Mouse (Mus musculus) ovary, postnatal 14 days (tissue): Measurements from ENCODE around the gene Lin7a.

Experiments used
- DNase-seq: peaks from one replicate; pipeline ENCODE4 v3.0.0; 2022; ENCODE audit warnings: low spot score

Lin7a gene

GRCm38 (mm10) chr10:107251801-107252502 is 19.5 kb upstream of the Lin7a start:
- DNase-seq, result no peak

DNA sequence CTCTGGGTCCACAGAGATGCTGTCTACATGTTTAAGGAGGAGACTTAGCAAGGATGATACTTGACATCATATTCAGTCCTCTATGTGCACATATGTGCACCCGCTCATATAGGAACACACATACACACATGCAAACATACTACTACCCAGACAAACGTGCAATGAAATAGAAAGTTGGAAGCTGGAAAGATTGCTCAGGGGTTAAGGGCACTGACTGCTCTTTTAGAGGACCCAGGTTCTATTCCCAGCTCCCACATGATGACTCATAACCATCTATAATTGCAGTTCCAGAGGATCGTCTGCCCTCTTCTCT is 19.0 kb upstream of the Lin7a start:
- DNase-seq, result no peak

DNA sequence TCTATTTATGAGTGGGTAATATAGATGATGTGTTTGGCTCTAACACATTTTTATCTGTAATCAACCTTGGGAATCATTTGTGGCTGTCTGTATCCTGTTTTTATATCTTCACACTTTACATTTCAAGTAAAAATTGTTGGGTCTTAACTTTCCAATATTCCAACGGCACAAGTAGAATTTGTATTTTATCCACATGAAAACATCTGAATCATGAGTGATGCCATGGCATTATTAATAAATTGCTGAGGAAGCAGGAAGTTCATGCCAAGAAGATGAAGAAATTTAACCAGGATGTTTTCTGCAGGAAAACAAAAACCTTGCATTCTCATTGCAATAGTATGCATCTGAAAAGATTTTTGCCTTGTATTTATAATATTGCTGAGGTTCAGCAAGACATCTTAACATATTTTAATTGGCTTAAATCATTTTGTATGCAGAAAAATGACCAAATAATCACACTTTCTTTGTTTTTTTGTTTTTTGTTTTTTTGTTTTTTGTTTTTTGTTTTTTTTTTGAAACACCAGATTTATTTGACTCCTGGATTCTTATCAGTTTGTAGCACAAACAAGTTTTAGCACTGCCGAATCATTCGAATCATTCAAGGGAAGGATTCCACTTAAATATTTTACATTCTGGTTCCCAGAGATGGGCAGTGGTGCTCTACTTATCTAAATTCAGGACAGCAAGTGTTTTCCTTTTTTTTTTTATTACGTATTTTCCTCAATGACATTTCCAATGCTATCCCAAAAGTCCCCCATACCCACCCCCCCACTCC is 18.1 kb upstream of the Lin7a start:
- DNase-seq, result no peak

DNA sequence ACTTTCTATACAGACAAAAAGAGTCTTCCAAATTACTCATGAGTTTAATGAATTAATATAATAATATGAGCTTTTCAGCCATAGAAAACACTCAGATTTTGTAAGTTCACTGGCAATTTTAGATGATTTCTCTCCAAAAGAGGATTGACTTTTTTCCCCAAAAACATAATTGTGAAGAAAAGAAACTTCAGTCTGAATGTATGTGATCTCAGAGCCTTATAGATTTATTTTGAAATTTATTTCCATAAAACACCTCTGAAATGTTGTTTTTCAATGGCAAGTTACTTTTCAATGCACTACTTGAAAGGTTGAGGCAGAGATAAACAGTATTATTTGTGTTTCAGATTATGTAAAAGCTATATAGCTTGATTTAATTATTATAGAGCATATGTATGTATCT is 16.8 kb upstream of the Lin7a start:
- DNase-seq, result no peak

DNA sequence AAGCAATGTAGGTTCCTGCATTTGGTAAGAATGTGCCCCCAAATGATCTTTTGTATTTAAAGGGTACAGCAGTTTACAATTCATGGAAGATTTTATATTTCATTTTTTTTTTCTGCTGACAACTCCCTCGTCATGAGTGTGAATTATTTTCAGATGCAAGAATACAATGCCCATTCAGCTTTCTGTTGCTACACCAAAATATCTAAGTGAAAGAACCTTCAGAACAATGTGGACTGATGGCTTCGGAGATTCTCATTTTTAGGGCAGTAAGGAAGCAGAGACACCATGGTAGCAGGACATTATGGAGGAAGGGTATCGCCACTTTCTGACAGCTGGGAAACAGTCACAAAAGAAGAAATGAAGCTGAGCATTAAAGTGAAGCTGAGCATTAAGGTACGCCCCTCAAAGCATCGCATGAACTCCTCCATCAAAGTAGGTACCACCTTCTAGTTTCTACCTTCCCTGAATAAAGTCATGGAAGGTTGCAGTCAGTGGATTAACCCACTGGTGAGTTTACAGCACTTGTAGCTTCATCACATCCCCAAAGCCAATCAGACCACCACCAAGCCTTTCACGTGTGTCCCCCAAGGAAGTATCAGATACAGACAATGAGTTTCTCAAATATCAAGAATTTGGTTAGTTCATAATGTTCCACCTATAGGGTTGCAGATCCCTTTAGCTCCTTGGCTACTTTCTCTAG is 16.0 kb upstream of the Lin7a start:
- no peak for DNase-seq

- DNase-seq, result no peak
These were observed 15.0 kb upstream of the Lin7a start for GRCm38 (mm10) chr10:107256451-107256960.

DNA sequence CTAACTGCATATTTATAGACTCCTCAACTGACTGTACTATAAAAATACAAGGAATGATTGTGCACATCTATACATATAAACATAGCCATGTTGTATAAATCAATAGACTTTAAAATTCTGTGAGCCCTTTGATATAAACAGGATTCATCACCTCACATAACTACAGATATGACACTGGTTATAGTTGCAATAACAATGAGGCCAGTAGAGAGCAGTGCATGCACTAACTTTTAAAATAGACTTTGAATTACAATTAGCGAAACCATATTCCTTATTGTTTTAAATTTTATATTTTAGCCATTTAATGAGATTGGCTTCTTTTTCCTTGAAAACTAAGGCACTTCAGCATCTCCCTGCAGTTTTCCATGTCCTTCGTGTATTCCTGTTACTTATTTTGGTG is 11.1 kb upstream of the Lin7a start:
- DNase-seq, result no peak

DNA sequence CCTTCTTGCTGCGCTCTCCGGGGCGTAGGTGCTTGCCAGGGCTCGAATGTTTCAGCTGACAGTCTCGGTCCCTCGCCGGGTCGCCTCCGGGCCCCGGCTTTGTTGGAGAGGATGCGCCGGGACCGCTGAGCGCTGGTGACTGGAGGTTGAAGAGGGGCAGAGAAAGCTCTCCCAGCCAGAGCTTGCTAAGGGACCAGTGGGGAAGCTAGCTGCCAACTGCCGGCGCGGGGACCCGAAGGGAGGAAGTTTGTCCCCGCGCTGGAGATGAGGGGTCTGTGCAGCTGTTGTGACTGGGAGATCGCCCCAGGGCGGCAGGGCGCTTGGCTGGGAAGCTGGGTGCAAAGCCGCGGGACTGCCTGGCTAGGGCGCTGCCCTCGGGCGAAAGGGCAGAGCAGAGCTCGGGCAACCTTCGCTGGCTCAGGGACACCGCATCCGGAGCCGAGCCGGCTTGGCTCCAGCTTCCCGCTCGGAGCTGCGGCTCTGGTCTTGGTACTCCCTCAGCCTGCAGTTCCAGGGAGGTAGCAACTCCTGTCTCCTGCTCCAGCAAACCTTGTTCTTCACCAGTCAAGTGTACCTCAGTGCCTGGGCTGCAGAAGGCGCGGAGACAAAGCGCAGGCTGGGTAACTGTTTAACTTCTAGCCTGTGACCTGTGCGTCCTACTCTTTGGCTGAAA is 781 bp downstream of the Lin7a start:
- peak; percentile 12 for DNase-seq

DNA sequence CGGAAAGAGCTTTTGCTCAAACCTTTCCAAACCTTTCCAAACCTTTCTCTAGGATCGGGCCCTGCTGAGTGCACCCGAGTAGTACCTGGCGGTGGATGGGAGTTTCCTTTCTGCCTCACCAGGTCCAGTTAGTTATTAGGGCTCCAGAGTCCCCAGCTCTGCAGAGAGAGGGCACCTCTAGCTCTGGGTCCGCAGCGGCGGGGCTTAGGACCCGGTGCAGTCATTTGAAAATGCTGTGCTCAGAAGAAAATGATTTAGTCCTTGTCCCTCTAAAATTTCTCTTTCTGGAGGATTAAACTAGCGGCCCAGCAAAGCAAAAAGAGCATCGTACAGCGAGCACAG is 1.3 kb downstream of the Lin7a start:
- no peak for DNase-seq

- no peak for DNase-seq
These were observed 2.4 kb downstream of the Lin7a start for GRCm38 (mm10) chr10:107273848-107274247.

DNA sequence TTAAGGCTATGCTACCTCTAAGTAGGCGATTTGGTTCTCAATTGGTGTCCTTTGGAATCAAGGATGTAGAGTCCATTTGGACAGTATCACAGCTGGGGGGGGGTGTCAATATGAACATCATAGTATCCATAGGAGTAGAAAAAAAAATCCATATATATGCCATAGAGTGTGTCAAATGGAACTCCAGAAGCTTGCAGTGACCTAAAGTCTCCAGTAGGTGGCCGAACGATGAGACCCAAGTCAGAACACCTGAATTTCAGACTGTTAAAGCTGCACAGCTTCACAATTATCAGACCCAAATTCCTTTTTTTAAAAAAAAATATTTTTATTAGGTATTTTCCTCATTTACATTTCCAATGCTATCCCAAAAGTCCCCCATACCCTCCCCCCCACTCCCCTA is 3.3 kb downstream of the Lin7a start:
- DNase-seq, result no peak

- no peak for DNase-seq
These were observed 5.2 kb downstream of the Lin7a start for GRCm38 (mm10) chr10:107276647-107277046.

GRCm38 (mm10) chr10:107293934-107294664 is 22.6 kb downstream of the Lin7a start:
- no peak for DNase-seq

GRCm38 (mm10) chr10:107300587-107301248 is 29.2 kb downstream of the Lin7a start:
- DNase-seq, result no peak

GRCm38 (mm10) chr10:107310964-107311490 is 39.5 kb downstream of the Lin7a start:
- no peak for DNase-seq

- no peak for DNase-seq
These were observed 41.1 kb downstream of the Lin7a start for GRCm38 (mm10) chr10:107312609-107313008.

- no peak for DNase-seq
These were observed 41.9 kb downstream of the Lin7a start for GRCm38 (mm10) chr10:107313395-107313794.

DNA sequence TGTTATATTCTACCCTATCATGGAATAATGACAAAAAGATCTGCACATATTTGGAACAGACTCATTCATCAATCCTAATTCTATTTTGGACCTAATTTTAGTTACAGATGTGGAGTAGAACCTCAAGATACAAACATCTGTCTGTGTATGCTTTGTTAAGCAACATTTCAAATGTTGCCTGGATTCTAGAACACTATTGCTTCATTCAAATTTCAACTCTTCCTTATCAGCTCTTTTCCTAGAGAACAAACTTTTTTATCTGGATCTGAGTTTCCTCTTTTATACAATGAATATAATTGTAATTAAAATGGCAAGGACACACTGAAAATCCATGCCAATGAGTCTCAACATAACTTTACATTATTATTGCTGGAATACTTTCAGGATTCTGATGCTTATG is 43.8 kb downstream of the Lin7a start:
- no peak for DNase-seq

- no peak for DNase-seq
These were observed 44.2 kb downstream of the Lin7a start for GRCm38 (mm10) chr10:107315681-107316080.

- DNase-seq, result no peak
These were observed 44.6 kb downstream of the Lin7a start for GRCm38 (mm10) chr10:107316100-107316499.

GRCm38 (mm10) chr10:107319648-107320047 is 48.2 kb downstream of the Lin7a start:
- no peak for DNase-seq
